Mouse (Mus musculus): ENCODE data around the gene Rnf182. TPM values are rescaled to one million over a fixed set of nuclear protein-coding genes. Genes with fewer than 3 reads are reported as not detected.

Rnf182 gene
- polyA plus RNA-seq, 1 experiment from 2014 or later = 10.4 TPM

GRCm38 (mm10) chr13:43663225-43663624 is 47.7 kb downstream of the Rnf182 start:
- no peak for ATAC-seq (ENCODE audit: low FRiP score)
- H3K27ac ChIP-seq (ENCODE audit: low read depth, low read length) = no peak overlapping the region
- no peaks in the 10 kb centered on the region for H3K27me3 ChIP-seq (ENCODE audit: control insufficient read depth, insufficient read depth, low read length)
- H3K4me3 ChIP-seq (ENCODE audit: low read depth, low read length) = no peak overlapping the region
- no peak for DNase-seq (ENCODE audit: low spot score)
- H3K4me2 ChIP-seq (replicated peaks; ENCODE audit: low read depth, low read length) = no peak overlapping the region
- no peak overlapping the region for H3K9ac ChIP-seq (ENCODE audit: low read depth, low read length)
- H3K4me1 ChIP-seq (replicated peaks; ENCODE audit: control insufficient read depth, insufficient read depth, low read length) = no peaks in the 10 kb centered on the region
- H3K9me3 ChIP-seq (ENCODE audit: control insufficient read depth, low read length) = no peaks in the 10 kb centered on the region
- H3K36me3 ChIP-seq (ENCODE audit: control insufficient read depth, insufficient read depth, low read length) = no peaks in the 10 kb centered on the region
- WGBS = 91% methylated on average over 4 of the region's 4 CpGs

- 81% methylated on average over 12 of the region's 12 CpGs for WGBS
- H3K27me3 ChIP-seq (ENCODE audit: control insufficient read depth, insufficient read depth, low read length) = no peaks in the 10 kb centered on the region
Measured at GRCm38 (mm10) chr13:43666130-43666529, 50.6 kb downstream of the Rnf182 start.

GRCm38 (mm10) chr13:43666920-43667319 is 51.4 kb downstream of the Rnf182 start:
- no peaks in the 10 kb centered on the region for H3K27me3 ChIP-seq (ENCODE audit: control insufficient read depth, insufficient read depth, low read length)
- no peak overlapping the region for H3K4me3 ChIP-seq (ENCODE audit: low read depth, low read length)
- no peaks in the 10 kb centered on the region for H3K4me1 ChIP-seq (replicated peaks; ENCODE audit: control insufficient read depth, insufficient read depth, low read length)
- 85% methylated on average over 6 of the region's 6 CpGs for WGBS
- H3K27ac ChIP-seq (ENCODE audit: low read depth, low read length) = no peak overlapping the region
- no peak for DNase-seq (ENCODE audit: low spot score)
- no peak for ATAC-seq (ENCODE audit: low FRiP score)
- H3K36me3 ChIP-seq (ENCODE audit: control insufficient read depth, insufficient read depth, low read length) = no peaks in the 10 kb centered on the region
- no peak overlapping the region for H3K9ac ChIP-seq (ENCODE audit: low read depth, low read length)
- H3K4me2 ChIP-seq (replicated peaks; ENCODE audit: low read depth, low read length) = no peak overlapping the region
- no peaks in the 10 kb centered on the region for H3K9me3 ChIP-seq (ENCODE audit: control insufficient read depth, low read length)

More at GRCm38 (mm10) chr13:43666130-43666529, 50.6 kb downstream of the Rnf182 start:
- no peak for DNase-seq (ENCODE audit: low spot score)
- Histone ChIP-seq H3K9ac (ENCODE audit: low read depth, low read length) (no peak overlapping the region), H3K4me1 (replicated peaks; ENCODE audit: control insufficient read depth, insufficient read depth, low read length) (no peaks in the 10 kb centered on the region), H3K9me3 (ENCODE audit: control insufficient read depth, low read length) (no peaks in the 10 kb centered on the region), H3K4me2 (replicated peaks; ENCODE audit: low read depth, low read length) (no peak overlapping the region), H3K4me3 (ENCODE audit: low read depth, low read length) (no peak overlapping the region), H3K27ac (ENCODE audit: low read depth, low read length) (no peak overlapping the region), H3K36me3 (ENCODE audit: control insufficient read depth, insufficient read depth, low read length) (no peaks in the 10 kb centered on the region)
- no peak for ATAC-seq (ENCODE audit: low FRiP score)

- no peak overlapping the region for H3K9ac ChIP-seq (ENCODE audit: low read depth, low read length)
- no peak overlapping the region for H3K27ac ChIP-seq (ENCODE audit: low read depth, low read length)
- H3K4me1 ChIP-seq (replicated peaks; ENCODE audit: control insufficient read depth, insufficient read depth, low read length) = no peaks in the 10 kb centered on the region
- no peak for DNase-seq (ENCODE audit: low spot score)
- no peaks in the 10 kb centered on the region for H3K27me3 ChIP-seq (ENCODE audit: control insufficient read depth, insufficient read depth, low read length)
- H3K9me3 ChIP-seq (ENCODE audit: control insufficient read depth, low read length) = no peaks in the 10 kb centered on the region
- WGBS = 88% methylated on average over 8 of the region's 8 CpGs
- H3K4me3 ChIP-seq (ENCODE audit: low read depth, low read length) = no peak overlapping the region
- H3K4me2 ChIP-seq (replicated peaks; ENCODE audit: low read depth, low read length) = no peak overlapping the region
- ATAC-seq (ENCODE audit: low FRiP score) = no peak
- H3K36me3 ChIP-seq (ENCODE audit: control insufficient read depth, insufficient read depth, low read length) = no peaks in the 10 kb centered on the region
Measured at GRCm38 (mm10) chr13:43677159-43677882, 61.8 kb downstream of the Rnf182 start.

DNA sequence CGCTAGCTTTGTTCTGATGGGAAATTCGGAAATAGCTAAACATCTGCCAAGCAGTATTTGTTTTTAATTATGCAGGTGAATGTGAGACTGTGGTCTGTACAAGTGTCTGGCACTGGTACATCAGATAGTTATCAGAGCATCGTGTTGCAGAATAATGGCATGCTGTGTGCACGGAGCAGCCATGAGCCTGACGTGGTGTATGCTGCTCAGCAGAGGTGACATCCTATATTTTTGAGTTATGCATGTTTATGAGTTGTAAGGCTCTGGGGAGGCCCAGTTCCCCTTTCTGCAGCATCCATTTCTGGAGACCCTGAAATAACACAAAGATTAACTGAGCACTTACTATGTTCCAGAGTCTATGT is 62.4 kb downstream of the Rnf182 start:
- 83% methylated on average over 5 of the region's 5 CpGs for WGBS
- H3K27me3 ChIP-seq (ENCODE audit: control insufficient read depth, insufficient read depth, low read length) = no peaks in the 10 kb centered on the region
- no peak for ATAC-seq (ENCODE audit: low FRiP score)

DNA sequence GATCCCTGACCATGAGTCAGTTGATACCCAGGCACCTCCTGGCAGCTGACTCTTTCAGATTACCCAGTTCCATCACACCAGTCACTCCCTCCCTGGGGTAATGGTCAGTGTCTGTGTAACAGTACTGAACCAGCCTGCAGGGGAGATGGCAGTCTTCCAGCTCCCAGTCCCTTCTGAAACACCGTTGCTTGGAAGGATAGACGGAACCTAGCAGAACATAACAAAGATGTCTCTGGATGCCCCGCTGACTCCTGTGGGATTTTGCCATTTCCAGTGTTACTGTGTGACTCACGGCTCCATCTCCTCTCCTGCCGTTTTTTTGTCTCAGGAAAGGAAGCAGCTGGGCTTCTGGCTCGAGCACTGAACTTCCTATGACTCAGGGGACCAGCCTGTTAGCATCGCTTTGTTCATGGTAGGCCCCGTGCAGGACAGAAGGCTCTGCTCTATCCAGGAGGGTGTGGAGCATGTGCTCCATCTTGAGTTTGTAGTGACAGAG is 69.0 kb downstream of the Rnf182 start:
- H3K4me3 ChIP-seq (ENCODE audit: low read depth, low read length) = no peak overlapping the region
- no peak for DNase-seq (ENCODE audit: low spot score)

More for the DNA sequence above, 62.4 kb downstream of the Rnf182 start:
- Histone ChIP-seq H3K4me1 (replicated peaks; ENCODE audit: control insufficient read depth, insufficient read depth, low read length) (no peaks in the 10 kb centered on the region), H3K4me3 (ENCODE audit: low read depth, low read length) (no peak overlapping the region), H3K9me3 (ENCODE audit: control insufficient read depth, low read length) (no peaks in the 10 kb centered on the region), H3K9ac (ENCODE audit: low read depth, low read length) (no peak overlapping the region), H3K36me3 (ENCODE audit: control insufficient read depth, insufficient read depth, low read length) (no peaks in the 10 kb centered on the region), H3K4me2 (replicated peaks; ENCODE audit: low read depth, low read length) (no peak overlapping the region), H3K27ac (ENCODE audit: low read depth, low read length) (no peak overlapping the region)
- no peak for DNase-seq (ENCODE audit: low spot score)

GRCm38 (mm10) chr13:43688065-43688464 is 72.6 kb downstream of the Rnf182 start:
- no peaks in the 10 kb centered on the region for H3K27me3 ChIP-seq (ENCODE audit: control insufficient read depth, insufficient read depth, low read length)
- no peaks in the 10 kb centered on the region for H3K9me3 ChIP-seq (ENCODE audit: control insufficient read depth, low read length)
- WGBS = 89% methylated on average over 10 of the region's 10 CpGs
- DNase-seq (ENCODE audit: low spot score) (no peak), ATAC-seq (ENCODE audit: low FRiP score) (no peak)
- H3K4me2 ChIP-seq (replicated peaks; ENCODE audit: low read depth, low read length) = no peak overlapping the region
- no peak overlapping the region for H3K27ac ChIP-seq (ENCODE audit: low read depth, low read length)
- no peaks in the 10 kb centered on the region for H3K4me1 ChIP-seq (replicated peaks; ENCODE audit: control insufficient read depth, insufficient read depth, low read length)
- H3K4me3 ChIP-seq (ENCODE audit: low read depth, low read length) = no peak overlapping the region
- no peak overlapping the region for H3K9ac ChIP-seq (ENCODE audit: low read depth, low read length)
- H3K36me3 ChIP-seq (ENCODE audit: control insufficient read depth, insufficient read depth, low read length) = no peaks in the 10 kb centered on the region

More for the DNA sequence above, 69.0 kb downstream of the Rnf182 start:
- Histone ChIP-seq H3K9me3 (ENCODE audit: control insufficient read depth, low read length) (no peaks in the 10 kb centered on the region), H3K4me1 (replicated peaks; ENCODE audit: control insufficient read depth, insufficient read depth, low read length) (no peaks in the 10 kb centered on the region), H3K27me3 (ENCODE audit: control insufficient read depth, insufficient read depth, low read length) (no peaks in the 10 kb centered on the region), H3K4me2 (replicated peaks; ENCODE audit: low read depth, low read length) (no peak overlapping the region), H3K27ac (ENCODE audit: low read depth, low read length) (no peak overlapping the region; the same call in 1 of the 2 replicates), H3K9ac (ENCODE audit: low read depth, low read length) (no peak overlapping the region), H3K36me3 (ENCODE audit: control insufficient read depth, insufficient read depth, low read length) (no peaks in the 10 kb centered on the region)
- WGBS = 54% methylated on average over 8 of the region's 8 CpGs
- ATAC-seq (ENCODE audit: low FRiP score) = no peak

- Histone ChIP-seq H3K4me2 (replicated peaks; ENCODE audit: low read depth, low read length) (no peak overlapping the region), H3K27ac (ENCODE audit: low read depth, low read length) (no peak overlapping the region), H3K36me3 (ENCODE audit: control insufficient read depth, insufficient read depth, low read length) (no peaks in the 10 kb centered on the region), H3K9ac (ENCODE audit: low read depth, low read length) (no peak overlapping the region), H3K9me3 (ENCODE audit: control insufficient read depth, low read length) (no peaks in the 10 kb centered on the region), H3K4me1 (replicated peaks; ENCODE audit: control insufficient read depth, insufficient read depth, low read length) (no peaks in the 10 kb centered on the region), H3K27me3 (ENCODE audit: control insufficient read depth, insufficient read depth, low read length) (no peaks in the 10 kb centered on the region), H3K4me3 (ENCODE audit: low read depth, low read length) (no peak overlapping the region)
- DNase-seq (ENCODE audit: low spot score) = no peak
- no peak for ATAC-seq (ENCODE audit: low FRiP score)
- WGBS = 54% methylated on average over 3 of the region's 3 CpGs
Measured at GRCm38 (mm10) chr13:43691755-43692154, 76.2 kb downstream of the Rnf182 start.

DNA sequence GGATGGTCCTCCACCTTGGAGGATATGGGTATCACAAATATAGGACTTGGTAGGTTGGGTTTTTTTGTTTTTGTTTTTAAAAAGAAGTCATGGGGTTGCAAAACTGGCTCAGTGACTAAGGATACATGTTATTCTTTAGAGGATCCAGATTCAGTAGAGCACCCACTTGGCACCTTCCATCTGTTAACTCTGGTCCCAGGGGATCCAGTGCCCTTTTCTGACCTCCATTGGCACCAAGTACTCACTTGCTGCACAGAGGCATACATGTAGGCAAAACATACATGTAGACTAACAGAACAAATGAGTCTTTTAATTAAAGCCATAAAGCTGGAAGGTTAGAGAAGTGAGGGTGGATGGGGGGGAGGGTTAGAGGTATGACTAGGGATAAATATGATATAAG is 80.0 kb downstream of the Rnf182 start:
- ATAC-seq (ENCODE audit: low FRiP score) (no peak), DNase-seq (ENCODE audit: low spot score) (no peak)
- no peaks in the 10 kb centered on the region for H3K4me1 ChIP-seq (replicated peaks; ENCODE audit: control insufficient read depth, insufficient read depth, low read length)
- no peaks in the 10 kb centered on the region for H3K27me3 ChIP-seq (ENCODE audit: control insufficient read depth, insufficient read depth, low read length)
- H3K27ac ChIP-seq (ENCODE audit: low read depth, low read length) = no peak overlapping the region
- no peaks in the 10 kb centered on the region for H3K36me3 ChIP-seq (ENCODE audit: control insufficient read depth, insufficient read depth, low read length)
- H3K9me3 ChIP-seq (ENCODE audit: control insufficient read depth, low read length) = no peaks in the 10 kb centered on the region
- no peak overlapping the region for H3K9ac ChIP-seq (ENCODE audit: low read depth, low read length)
- no peak overlapping the region for H3K4me2 ChIP-seq (replicated peaks; ENCODE audit: low read depth, low read length)
- H3K4me3 ChIP-seq (ENCODE audit: low read depth, low read length) = no peak overlapping the region

All from hindbrain, embryonic 11.5 days (tissue).